Mouse (Mus musculus) layer of hippocampus, adult 9-10 months (tissue): ENCODE measurements around the gene Gad1.

Source experiments
- DNase-seq: peaks from one replicate; pipeline ENCODE4 v3.0.0; 2022; ENCODE audit warnings: low spot score

Gad1 gene

GRCm38 (mm10) chr2:70564646-70565315 lies 11.9 kb downstream of the Gad1 start:
- DNase-seq: no peak

DNA sequence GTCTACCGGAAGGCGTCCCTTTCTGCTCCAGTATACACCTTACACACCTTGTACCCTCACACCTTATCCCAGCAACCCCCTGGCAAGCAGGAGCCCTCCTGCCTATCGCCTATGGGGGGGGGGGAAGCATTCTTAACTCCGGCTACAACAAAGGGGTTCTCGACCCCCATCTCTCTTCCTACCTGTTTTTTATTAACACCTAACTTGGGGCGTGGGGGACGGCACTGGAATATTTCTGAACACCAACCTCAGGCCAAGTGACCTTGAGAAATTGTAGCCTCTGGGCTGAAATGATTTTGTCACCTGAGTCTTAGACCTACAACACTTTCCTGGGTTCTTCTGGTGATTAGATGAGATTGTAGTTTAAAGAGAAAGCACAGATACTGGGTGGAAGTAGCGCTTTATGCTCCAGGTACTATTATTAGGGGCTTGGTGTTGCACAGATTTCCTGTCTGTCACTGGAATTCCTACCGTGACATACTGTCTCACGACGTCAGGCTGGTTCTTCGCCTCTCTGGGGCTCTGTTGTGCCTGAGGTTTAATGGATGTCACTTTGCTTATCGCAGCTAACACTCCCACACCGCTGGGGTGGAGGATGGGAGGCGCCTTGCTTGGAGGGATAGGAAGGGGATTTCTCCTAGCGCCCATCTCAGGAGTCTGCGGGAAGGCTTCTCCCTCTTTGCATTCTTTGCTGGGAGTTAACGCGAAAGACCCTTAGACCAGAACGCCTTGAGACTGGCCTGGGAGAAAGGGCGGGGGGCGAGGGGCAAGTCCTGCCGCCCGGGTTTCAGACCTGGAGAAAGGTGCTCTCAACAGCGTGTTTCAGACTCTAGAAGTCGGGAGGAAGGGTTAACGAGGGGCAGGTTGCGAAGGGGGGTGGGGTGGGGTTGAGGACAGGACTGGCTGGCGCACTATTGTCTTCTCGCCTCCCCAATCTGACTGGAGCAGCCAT lies 13.1 kb downstream of the Gad1 start:
- DNase-seq: no peak

DNA sequence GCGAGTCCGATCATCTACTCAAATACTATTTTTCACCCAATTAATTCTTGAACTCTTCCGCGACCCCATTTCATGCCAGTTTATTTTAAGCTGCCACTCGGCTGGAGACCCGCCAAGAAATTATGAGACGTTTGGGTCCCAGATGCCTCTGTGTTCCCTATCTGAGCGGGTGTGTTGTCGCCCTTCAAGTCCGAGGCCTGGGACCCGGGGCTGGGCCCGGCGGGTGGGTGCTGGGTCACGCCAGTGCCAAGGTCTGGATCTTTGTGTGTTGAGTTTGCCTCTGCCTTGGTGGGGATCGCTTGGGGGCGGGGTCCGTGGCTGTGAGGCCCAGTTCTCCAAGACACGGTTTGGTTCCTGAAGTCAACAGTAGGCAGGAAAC lies 13.7 kb downstream of the Gad1 start:
- DNase-seq: no peak

- no peak for DNase-seq
Observed at GRCm38 (mm10) chr2:70567071-70567681, 14.3 kb downstream of the Gad1 start.

DNA sequence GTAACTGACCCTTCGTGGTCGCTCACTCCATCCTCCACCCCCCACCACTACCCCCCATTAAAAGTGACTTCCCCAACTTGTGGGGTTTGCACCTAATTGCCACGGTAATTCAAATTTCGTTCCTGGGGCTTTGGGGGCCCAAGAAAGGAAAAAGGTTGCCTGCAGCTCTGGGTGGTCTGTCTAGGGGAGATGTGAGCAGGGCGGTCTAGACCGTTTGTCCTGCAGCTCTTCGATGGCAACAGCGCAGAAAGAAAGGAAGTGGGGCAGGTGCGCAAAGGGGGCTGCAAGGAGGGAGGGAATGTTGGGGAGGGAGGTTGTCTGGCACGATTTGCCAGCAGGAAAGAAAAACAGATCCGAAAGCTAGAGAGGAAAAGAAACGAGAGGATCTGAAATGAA lies 14.8 kb downstream of the Gad1 start:
- no peak for DNase-seq

GRCm38 (mm10) chr2:70568198-70568941 lies 15.5 kb downstream of the Gad1 start:
- DNase-seq: no peak

DNA sequence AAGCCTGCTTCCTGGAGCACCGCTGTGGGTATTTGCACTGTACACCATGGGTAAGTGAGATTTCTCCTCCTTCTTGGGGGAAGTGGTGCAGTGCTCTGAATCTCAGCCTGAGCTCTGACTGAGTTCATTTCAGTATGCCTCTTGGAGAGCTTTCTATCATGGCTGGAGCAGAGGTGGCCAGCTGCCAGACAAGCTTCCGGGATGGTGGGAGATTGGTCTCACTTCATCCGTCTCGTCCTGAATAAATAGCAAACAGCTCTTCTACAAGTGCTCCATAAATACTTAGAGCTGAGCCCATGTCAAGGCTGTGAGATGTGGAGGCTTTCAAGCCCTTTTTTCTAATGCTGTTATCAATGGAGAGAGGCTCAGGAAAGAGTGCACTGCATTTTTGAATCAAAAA lies 18.8 kb downstream of the Gad1 start:
- no peak for DNase-seq

DNA sequence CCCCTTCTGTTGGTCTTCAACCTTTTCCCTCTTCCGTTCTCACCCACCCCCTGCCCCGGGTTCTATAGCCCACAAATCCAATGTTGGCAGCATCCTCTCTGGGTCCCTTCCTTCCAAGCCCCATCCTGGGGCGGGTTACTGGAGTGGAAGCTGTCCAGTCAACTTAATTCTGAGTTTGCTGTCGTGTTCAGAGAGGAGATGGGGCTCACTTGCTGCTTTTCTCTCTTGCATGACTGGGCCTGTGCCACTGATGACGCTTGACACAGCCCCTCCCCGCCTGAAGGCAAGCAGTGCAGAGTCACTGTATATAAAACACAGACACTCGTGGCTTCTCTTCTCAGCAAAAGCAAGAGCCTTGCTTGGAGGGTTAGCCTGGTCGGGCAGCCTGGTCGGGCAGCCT lies 19.4 kb downstream of the Gad1 start:
- no peak for DNase-seq

- DNase-seq: no peak
Observed at GRCm38 (mm10) chr2:70573544-70574210, 20.8 kb downstream of the Gad1 start.

DNA sequence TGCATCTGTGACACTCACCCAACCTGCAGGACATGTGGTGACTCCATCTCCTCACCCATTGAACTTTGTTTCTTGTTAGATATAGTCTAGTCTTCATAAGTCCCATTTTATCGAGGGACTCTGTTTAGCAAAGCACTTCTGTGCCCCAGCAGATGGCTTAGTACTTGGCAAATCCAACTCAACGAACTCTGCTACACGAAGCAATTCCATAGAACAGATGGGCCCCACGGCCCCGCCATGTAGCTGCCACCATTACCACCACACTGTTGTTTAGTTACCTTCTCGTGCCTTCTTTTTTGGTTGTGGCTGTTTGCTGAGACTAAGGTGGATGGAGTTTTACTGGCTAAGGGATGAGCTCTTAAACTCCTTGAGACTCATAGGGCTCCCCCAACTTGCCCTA lies 35.3 kb downstream of the Gad1 start:
- no peak for DNase-seq

GRCm38 (mm10) chr2:70592432-70592831 lies 39.6 kb downstream of the Gad1 start:
- peak; percentile 42 for DNase-seq

- no peak for DNase-seq
Observed at GRCm38 (mm10) chr2:70593670-70594069, 40.8 kb downstream of the Gad1 start.

DNA sequence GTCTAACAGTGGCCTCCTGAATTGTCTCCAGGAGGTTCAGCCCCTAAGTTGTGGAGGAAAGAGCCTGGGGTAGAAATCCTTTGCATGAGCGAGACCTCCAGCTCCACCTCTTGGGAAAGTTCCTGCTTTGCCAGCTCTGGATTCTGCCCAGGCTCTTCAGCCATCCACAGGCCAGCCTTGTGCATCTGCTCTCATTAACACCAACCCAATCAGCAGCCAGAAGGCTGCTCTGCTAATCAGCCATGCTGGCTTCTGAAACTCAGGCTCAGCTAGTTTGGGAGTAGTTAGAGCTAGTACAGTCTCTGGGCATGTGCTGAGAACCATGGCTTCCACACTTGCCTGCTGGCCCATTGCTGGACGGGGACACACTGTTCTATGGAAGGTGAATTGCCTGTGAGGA lies 43.0 kb downstream of the Gad1 start:
- DNase-seq: no peak

- DNase-seq: no peak
Observed at GRCm38 (mm10) chr2:70609769-70610168, 56.9 kb downstream of the Gad1 start.

- no peak for DNase-seq
Observed at GRCm38 (mm10) chr2:70614745-70615351, 62.0 kb downstream of the Gad1 start.

- DNase-seq: no peak
Observed at GRCm38 (mm10) chr2:70616076-70616475, 63.2 kb downstream of the Gad1 start.

- DNase-seq: no peak
Observed at GRCm38 (mm10) chr2:70616617-70617016, 63.7 kb downstream of the Gad1 start.

DNA sequence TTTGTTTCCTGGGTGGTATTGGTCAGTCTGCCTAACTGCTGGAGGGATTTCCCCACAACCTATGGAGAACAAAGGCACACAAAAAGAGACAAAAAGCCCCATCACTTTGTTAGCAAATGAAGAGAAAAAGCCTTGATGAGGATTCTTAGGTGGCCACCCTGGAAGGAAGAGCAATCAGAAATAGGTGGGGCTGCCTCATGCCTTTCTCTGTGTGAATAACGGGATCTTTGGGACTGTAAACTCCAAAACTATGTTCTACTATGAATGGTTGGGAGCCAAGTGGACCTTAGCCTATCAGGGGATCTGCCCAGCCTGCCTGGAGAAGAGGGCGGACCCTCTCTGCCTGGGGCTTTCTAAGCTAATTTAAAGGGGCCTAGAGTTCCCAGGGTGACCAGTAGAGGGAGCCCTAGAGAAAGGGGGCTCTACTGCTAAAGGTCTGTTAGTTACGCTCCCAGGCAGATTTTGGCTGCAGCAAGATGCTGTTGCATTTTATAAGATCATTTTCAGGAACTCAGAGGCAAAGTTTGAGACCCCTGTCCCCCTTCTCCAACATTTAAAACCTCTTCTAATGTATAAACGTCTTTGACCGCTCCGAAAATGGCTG lies 66.5 kb downstream of the Gad1 start:
- DNase-seq: no peak

- peak; percentile 46 for DNase-seq
Observed at GRCm38 (mm10) chr2:70620225-70620624, 67.4 kb downstream of the Gad1 start.

- DNase-seq: no peak
Observed at GRCm38 (mm10) chr2:70622244-70622643, 69.4 kb downstream of the Gad1 start.

DNA sequence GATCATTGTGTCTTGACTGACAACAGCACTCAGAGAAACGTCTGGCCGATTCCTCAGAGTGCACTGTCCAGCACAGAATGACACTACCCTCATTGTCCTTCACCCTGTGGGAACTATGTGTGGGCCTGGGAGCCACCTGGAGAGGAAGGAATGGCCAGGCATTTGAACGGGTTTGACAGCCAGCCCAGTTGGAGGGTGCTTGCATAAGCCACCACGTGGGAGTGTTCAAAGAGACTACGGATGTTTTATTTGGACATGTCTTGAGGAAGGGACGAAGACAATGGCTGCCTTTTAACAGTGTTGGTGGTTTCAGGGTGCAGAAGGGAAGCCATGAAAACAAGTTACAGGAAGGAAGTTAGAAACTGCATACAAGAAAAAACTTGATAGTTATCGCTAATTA lies 72.9 kb downstream of the Gad1 start:
- no peak for DNase-seq
